Mouse (Mus musculus): ENCODE data around the gene Fam206a. TPM values are rescaled to one million over a fixed set of nuclear protein-coding genes. Genes with fewer than 3 reads are reported as not detected.

The Fam206a gene
- 29.3 TPM for polyA plus RNA-seq (2014; fragmentation: Illumina TruSeq; extraction: RNeasy Lipid Tissue Mini Kit (QIAGEN cat#74804); ENCODE audit: low read depth, low replicate concordance)

DNA sequence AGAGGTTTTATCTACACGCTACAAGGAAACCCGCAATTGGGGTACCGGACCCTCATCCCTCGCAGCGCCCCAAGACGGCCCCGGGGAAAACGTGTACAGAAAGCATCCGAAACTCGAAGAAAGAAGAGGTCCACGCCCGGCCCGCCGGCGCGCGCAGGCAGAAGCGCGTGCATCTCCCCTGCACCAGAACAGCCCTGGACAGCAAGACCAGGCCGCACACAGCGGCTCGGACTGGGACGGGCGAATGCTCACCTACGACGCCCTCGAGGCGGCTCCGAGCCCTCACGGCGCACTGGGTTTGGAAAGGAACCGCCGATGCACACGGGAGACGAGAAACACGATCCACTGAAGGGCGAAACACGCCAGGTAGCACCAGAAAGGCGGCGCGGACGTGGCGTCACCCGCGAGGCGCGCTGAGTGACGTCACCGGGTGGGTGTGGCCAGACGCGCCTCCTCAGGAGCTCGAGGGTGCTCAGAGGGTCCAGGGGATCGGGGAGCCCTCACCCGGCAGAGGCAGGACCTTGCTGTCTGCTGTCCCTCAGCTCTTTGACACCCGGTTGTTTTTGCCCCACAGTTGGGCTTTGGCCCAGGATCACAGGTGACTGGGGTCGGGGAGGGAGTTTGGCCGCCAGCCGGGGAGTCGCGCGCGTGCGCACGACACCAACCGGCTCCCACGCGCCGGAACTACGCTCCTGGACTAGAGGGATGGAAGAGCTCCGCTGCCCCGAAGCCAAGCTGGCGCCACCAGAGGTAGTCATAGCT, at the start of gene Fam206a, which contains the start of gene Elp1:
Gene Fam206a (plus strand): TSS at position 439 of the 762 bp plus-strand sequence.
Gene Elp1 (minus strand): TSS at position 425 of the 762 bp plus-strand sequence.

Other genes starting within 250 kb of the Fam206a start
- gene Gm26657, start 62.3 kb upstream of the Fam206a start, polyA plus RNA-seq (2014; fragmentation: Illumina TruSeq; extraction: RNeasy Lipid Tissue Mini Kit (QIAGEN cat#74804); ENCODE audit: low read depth, low replicate concordance), result not detected
- 17.0 TPM for gene Actl7b, start 60.9 kb upstream of the Fam206a start, polyA plus RNA-seq (2014; fragmentation: Illumina TruSeq; extraction: RNeasy Lipid Tissue Mini Kit (QIAGEN cat#74804); ENCODE audit: low read depth, low replicate concordance)
- 51.7 TPM for gene Actl7a, start 58.9 kb upstream of the Fam206a start, polyA plus RNA-seq (2014; fragmentation: Illumina TruSeq; extraction: RNeasy Lipid Tissue Mini Kit (QIAGEN cat#74804); ENCODE audit: low read depth, low replicate concordance)
- 25.0 TPM for gene Elp1, start within 50 bp of the Fam206a start, polyA plus RNA-seq (2014; fragmentation: Illumina TruSeq; extraction: RNeasy Lipid Tissue Mini Kit (QIAGEN cat#74804); ENCODE audit: low read depth, low replicate concordance)
- 24.0 TPM for gene Ctnnal1, start 62.8 kb downstream of the Fam206a start, polyA plus RNA-seq (2014; fragmentation: Illumina TruSeq; extraction: RNeasy Lipid Tissue Mini Kit (QIAGEN cat#74804); ENCODE audit: low read depth, low replicate concordance)
- 6.2 TPM for gene Tmem245, start 145.1 kb downstream of the Fam206a start, polyA plus RNA-seq (2014; fragmentation: Illumina TruSeq; extraction: RNeasy Lipid Tissue Mini Kit (QIAGEN cat#74804); ENCODE audit: low read depth, low replicate concordance)
- 0.53 TPM for gene Frrs1l, start 188.0 kb downstream of the Fam206a start, polyA plus RNA-seq (2014; fragmentation: Illumina TruSeq; extraction: RNeasy Lipid Tissue Mini Kit (QIAGEN cat#74804); ENCODE audit: low read depth, low replicate concordance)